Mouse (Mus musculus) inflammation-experienced regulatory T-cells (primary cell): ENCODE measurements around the gene Olfr1198. TPM values are rescaled to one million over a fixed set of nuclear protein-coding genes. Genes with fewer than 3 reads are reported as not detected.

ENCODE experiments used
- polyA plus RNA-seq, 2 experiments: library from polyadenylated mRNA; unstranded; fragments of 100-300 nt; shearing (Covaris generic); gene quantifications; one replicate each; pipeline ENCODE4 v1.2.1; 2017

Olfr1198 gene
- under 1 TPM in 1 of 2 experiments, not detected in 1; 0.12 TPM for polyA plus RNA-seq

GRCm38 (mm10) chr2:88751270-88751669 lies at the start of gene Olfr1198:
Olfr1198 (minus strand) TSS chr2:88751370.

GRCm38 (mm10) chr2:88792736-88793135 lies 41.6 kb upstream of the Olfr1198 start, which contains the start of gene Olfr1201:
Olfr1201 (plus strand) TSS chr2:88793036.

GRCm38 (mm10) chr2:88770388-88770787 lies 19.2 kb upstream of the Olfr1198 start, which contains the start of gene Olfr1200:
Olfr1200 (minus strand) TSS chr2:88770488.

GRCm38 (mm10) chr2:88760369-88760768 lies 9.2 kb upstream of the Olfr1198 start, which contains the start of gene Olfr1199:
Olfr1199 (minus strand) TSS chr2:88760469.

GRCm38 (mm10) chr2:88732266-88732665 lies 18.9 kb downstream of the Olfr1198 start, which contains the start of gene Olfr1197:
Olfr1197 (minus strand) TSS chr2:88732366.

DNA sequence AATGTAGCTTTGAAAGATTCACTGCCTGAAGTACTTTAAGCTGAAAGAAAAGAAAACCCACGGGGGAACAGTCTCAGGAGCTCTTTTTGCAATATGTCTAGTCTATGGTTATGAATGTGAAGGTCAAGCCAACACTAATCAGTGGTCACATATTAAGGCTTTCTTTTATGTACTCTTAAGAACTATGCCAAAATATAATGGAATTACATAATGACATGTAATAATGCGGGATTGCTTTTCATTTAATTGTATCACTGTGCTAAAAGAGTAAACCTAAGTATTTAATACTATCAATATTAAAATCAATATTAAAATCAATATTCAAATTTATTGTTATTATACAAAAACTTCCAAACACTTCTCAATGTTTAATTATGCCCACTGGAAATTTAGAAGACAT lies 46.7 kb downstream of the Olfr1198 start, which contains the start of gene Olfr1196:
TSS of gene Olfr1196 (minus strand) at position 101 of the 400 bp plus-strand sequence.

Other genes starting within 250 kb of the Olfr1198 start
- under 1 TPM in 1 of 2 experiments, not detected in 1; 0.12 TPM for gene Olfr1186, start 232.8 kb downstream of the Olfr1198 start, polyA plus RNA-seq
- under 1 TPM in 1 of 2 experiments, not detected in 1; 0.17 TPM for gene Olfr1188, start 194.4 kb downstream of the Olfr1198 start, polyA plus RNA-seq
- gene Olfr1189, start 164.9 kb downstream of the Olfr1198 start, polyA plus RNA-seq: not detected
- gene Olfr1191-ps1, start 110.8 kb downstream of the Olfr1198 start, polyA plus RNA-seq: under 1 TPM in 1 of 2 experiments, not detected in 1; 0.34 TPM
- under 1 TPM in 1 of 2 experiments, not detected in 1; 0.21 TPM for gene Olfr1192-ps1, start 102.9 kb downstream of the Olfr1198 start, polyA plus RNA-seq
- gene Olfr1193, start 75.7 kb downstream of the Olfr1198 start, polyA plus RNA-seq: under 1 TPM; 0.16 to 0.23 TPM
- gene Olfr1195, start 62.2 kb downstream of the Olfr1198 start, polyA plus RNA-seq: under 1 TPM; 0.28 to 0.33 TPM
- gene Olfr1196, start 46.8 kb downstream of the Olfr1198 start, polyA plus RNA-seq: not detected
- 1 to 10 TPM in 1 of 2 experiments, not detected in 1; 1.5 TPM for gene Olfr1197, start 19.0 kb downstream of the Olfr1198 start, polyA plus RNA-seq
- not detected for gene Olfr1199, start 9.1 kb upstream of the Olfr1198 start, polyA plus RNA-seq
- not detected for gene Olfr1200, start 19.1 kb upstream of the Olfr1198 start, polyA plus RNA-seq
- not detected for gene Olfr1201, start 41.7 kb upstream of the Olfr1198 start, polyA plus RNA-seq
- under 1 TPM in 1 of 2 experiments, not detected in 1; 0.04 TPM for gene Olfr1202, start 63.1 kb upstream of the Olfr1198 start, polyA plus RNA-seq
- gene Olfr1205, start 78.4 kb upstream of the Olfr1198 start, polyA plus RNA-seq: 1 to 10 TPM in 1 of 2 experiments, under 1 TPM in 1; 0.17 to 1.2 TPM
- under 1 TPM in 1 of 2 experiments, not detected in 1; 0.06 TPM for gene Olfr1204, start 97.9 kb upstream of the Olfr1198 start, polyA plus RNA-seq
- gene Olfr1206, start 111.9 kb upstream of the Olfr1198 start, polyA plus RNA-seq: under 1 TPM in 1 of 2 experiments, not detected in 1; 0.61 TPM
- 1 to 10 TPM in 1 of 2 experiments, not detected in 1; 1.9 TPM for gene Olfr1208, start 150.9 kb upstream of the Olfr1198 start, polyA plus RNA-seq
- under 1 TPM; 0.04 to 0.37 TPM for gene Olfr1209, start 163.8 kb upstream of the Olfr1198 start, polyA plus RNA-seq
- gene Olfr1211, start 186.7 kb upstream of the Olfr1198 start, polyA plus RNA-seq: not detected
- gene Olfr1212, start 202.6 kb upstream of the Olfr1198 start, polyA plus RNA-seq: under 1 TPM in 1 of 2 experiments, not detected in 1; 0.16 TPM
- gene Gm13762, start 228.9 kb upstream of the Olfr1198 start, polyA plus RNA-seq: not detected
- gene Olfr1214, start 241.3 kb upstream of the Olfr1198 start, polyA plus RNA-seq: under 1 TPM in 1 of 2 experiments, not detected in 1; 0.23 TPM